8 mouse cellular contexts compared by ENCODE assay signal in the genomic region with DNA sequence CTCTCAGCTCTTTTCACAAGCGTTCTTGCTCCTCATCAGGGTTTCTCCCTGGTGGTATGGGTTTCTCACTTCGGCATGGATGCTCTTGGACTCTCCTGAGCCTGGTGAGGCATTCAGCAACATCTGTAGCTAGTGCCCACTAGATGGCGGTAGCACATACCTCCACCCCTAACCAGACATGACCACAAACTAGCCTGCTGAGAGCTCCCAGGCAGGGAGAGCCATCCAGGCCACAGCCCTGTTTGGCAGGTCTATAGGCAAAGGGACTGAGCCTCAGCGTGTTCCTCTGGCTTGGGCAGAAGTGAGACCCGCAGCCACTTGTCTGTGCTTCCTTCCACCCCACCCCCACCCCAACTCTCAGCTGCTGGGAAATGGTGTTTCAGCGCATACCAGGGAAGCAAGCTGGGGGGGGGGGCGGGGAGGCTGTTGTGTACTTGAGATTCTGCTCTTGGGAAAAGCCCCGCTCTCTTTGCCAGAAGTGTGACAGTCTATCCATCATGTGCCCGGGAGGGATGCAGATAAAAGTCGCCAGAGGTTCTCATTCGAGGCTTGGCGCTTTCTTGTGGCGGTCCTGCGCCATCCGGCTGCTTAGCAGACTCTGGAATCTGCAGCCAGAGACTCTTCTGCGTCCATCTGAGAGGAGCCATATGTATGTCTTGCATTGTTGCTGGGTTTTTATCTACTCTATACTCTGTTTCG.
A peak's percentile ranks its signal among the peaks of the same experiment; 100 is the strongest.
DNase-seq lines count a peak whose midpoint lies in the region; ATAC-seq and TF ChIP-seq lines count a peak whose summit lies in the region.

No protein-coding gene starts in this region.

- TF ChIP-seq CTCF in bone marrow, adult 2 months (IDR thresholded peaks at IDR 0.05; ENCODE audit: control insufficient read depth, insufficient read depth, low read length): peak; percentile 80
- peak; percentile 92 for TF ChIP-seq CTCF in kidney, adult 2 months (conservative IDR thresholded peaks at IDR 0.05; ENCODE audit: insufficient read depth, insufficient read length, low read depth, low read length)

- no peaks in the 10 kb centered on the region for H3K4me1 ChIP-seq in bone marrow, adult 2 months (ENCODE audit: control insufficient read depth, insufficient read depth, low read length)
- peaks cover 8% of the 10 kb centered on the region for H3K4me1 ChIP-seq in embryonic facial prominence, embryonic 15.5 days
- H3K4me1 ChIP-seq in kidney, adult 2 months (ENCODE audit: control insufficient read depth, insufficient read depth, low read length): no peaks in the 10 kb centered on the region
- no peaks in the 10 kb centered on the region; the same call in 1 of the 2 replicates for H3K4me1 ChIP-seq in limb, embryonic 11.5 days (ENCODE audit: control insufficient read depth, insufficient read depth, low read length)
- H3K4me1 ChIP-seq in midbrain, embryonic 14.5 days (ENCODE audit: control insufficient read depth, insufficient read depth, low read length): no peaks in the 10 kb centered on the region

- peak; percentile 83 for DNase-seq in 416B (ENCODE audit: low read depth)
- peak; percentile 48 for DNase-seq in heart, adult 8-10 months (ENCODE audit: low spot score)
- DNase-seq in kidney, adult 2 months: peak; percentile 72
- DNase-seq in limb, embryonic 11.5 days (ENCODE audit: low spot score): peak; percentile 83
- peak; percentile 88 for DNase-seq in midbrain, embryonic 14.5 days
- DNase-seq in spleen, postnatal 4 days (ENCODE audit: low spot score in 2 of 2): peak; percentile 34 to 70

- ATAC-seq in embryonic facial prominence, embryonic 15.5 days (ENCODE audit: insufficient number of reproducible peaks, low FRiP score, low TSS enrichment, low read depth): peak; percentile 91
- ATAC-seq in limb, embryonic 11.5 days (ENCODE audit: insufficient number of reproducible peaks, low FRiP score, low TSS enrichment, low read depth): peak; percentile 87
- ATAC-seq in midbrain, embryonic 14.5 days (ENCODE audit: low FRiP score, low TSS enrichment): peak; percentile 72

- H3K4me2 ChIP-seq in embryonic facial prominence, embryonic 15.5 days (replicated peaks): no peak overlapping the region
- no peak overlapping the region for H3K4me2 ChIP-seq in limb, embryonic 11.5 days (ENCODE audit: low read depth, severe bottlenecking)
- no peak overlapping the region for H3K4me2 ChIP-seq in midbrain, embryonic 14.5 days (ENCODE audit: low read length)

- no peaks in the 10 kb centered on the region for H3K9me3 ChIP-seq in embryonic facial prominence, embryonic 15.5 days (replicated peaks)
- H3K9me3 ChIP-seq in limb, embryonic 11.5 days (ENCODE audit: control insufficient read depth, low read length): no peaks in the 10 kb centered on the region
- no peaks in the 10 kb centered on the region for H3K9me3 ChIP-seq in midbrain, embryonic 14.5 days (ENCODE audit: control insufficient read depth, low read length)

- TF ChIP-seq POLR2A in bone marrow, adult 2 months (IDR thresholded peaks at IDR 0.05; ENCODE audit: borderline replicate concordance, control insufficient read depth, low read depth, low read length): no peak
- TF ChIP-seq POLR2A in kidney, adult 2 months (IDR thresholded peaks at IDR 0.05; ENCODE audit: low read depth, low read length): no peak

- no peaks in the 10 kb centered on the region for H3K36me3 ChIP-seq in embryonic facial prominence, embryonic 15.5 days
- H3K36me3 ChIP-seq in kidney, adult 2 months (ENCODE audit: control insufficient read depth, insufficient read depth, low read length): no peaks in the 10 kb centered on the region
- no peaks in the 10 kb centered on the region for H3K36me3 ChIP-seq in limb, embryonic 11.5 days (ENCODE audit: control insufficient read depth, insufficient read depth, low read length)
- H3K36me3 ChIP-seq in midbrain, embryonic 14.5 days (ENCODE audit: control insufficient read depth, insufficient read depth, low read length): no peaks in the 10 kb centered on the region

- H3K4me3 ChIP-seq in bone marrow, adult 2 months (replicated peaks; ENCODE audit: control insufficient read depth, low read depth, low read length): no peak overlapping the region
- H3K4me3 ChIP-seq in embryonic facial prominence, embryonic 15.5 days (replicated peaks): no peak overlapping the region
- no peak overlapping the region for H3K4me3 ChIP-seq in kidney, adult 2 months (ENCODE audit: insufficient read depth, low read depth, low read length)
- no peak overlapping the region for H3K4me3 ChIP-seq in limb, embryonic 11.5 days (ENCODE audit: low read depth, low read length)
- H3K4me3 ChIP-seq in midbrain, embryonic 14.5 days (replicated peaks; ENCODE audit: low read depth, low read length): no peak overlapping the region

- WGBS in bone marrow, adult 2 months: 56% methylated on average over 17 of the region's 17 CpGs
- 36% methylated on average over 17 of the region's 17 CpGs for WGBS in embryonic facial prominence, embryonic 15.5 days
- WGBS in kidney, adult 2 months: 48% methylated on average over 17 of the region's 17 CpGs
- WGBS in limb, embryonic 11.5 days: 40% methylated on average over 17 of the region's 17 CpGs
- WGBS in midbrain, embryonic 14.5 days: 56% methylated on average over 17 of the region's 17 CpGs

- no peaks in the 10 kb centered on the region for H3K27me3 ChIP-seq in embryonic facial prominence, embryonic 15.5 days
- H3K27me3 ChIP-seq in kidney, adult 2 months (replicated peaks; ENCODE audit: control insufficient read depth, insufficient read depth, low read length): no peaks in the 10 kb centered on the region
- no peaks in the 10 kb centered on the region for H3K27me3 ChIP-seq in limb, embryonic 11.5 days (ENCODE audit: control insufficient read depth, insufficient read depth, low read length)
- no peaks in the 10 kb centered on the region for H3K27me3 ChIP-seq in midbrain, embryonic 14.5 days (ENCODE audit: control insufficient read depth, insufficient read depth, low read length)

- no peak overlapping the region for H3K9ac ChIP-seq in embryonic facial prominence, embryonic 15.5 days
- no peak overlapping the region for H3K9ac ChIP-seq in limb, embryonic 11.5 days (ENCODE audit: low read length)
- no peak overlapping the region for H3K9ac ChIP-seq in midbrain, embryonic 14.5 days (replicated peaks; ENCODE audit: low read length)

- H3K27ac ChIP-seq in bone marrow, adult 2 months (ENCODE audit: control insufficient read depth, insufficient read depth, low read depth, low read length, poor library complexity): no peak overlapping the region
- no peak overlapping the region for H3K27ac ChIP-seq in embryonic facial prominence, embryonic 15.5 days (replicated peaks)
- no peak overlapping the region for H3K27ac ChIP-seq in kidney, adult 2 months (ENCODE audit: insufficient read depth, low read depth, low read length)
- H3K27ac ChIP-seq in limb, embryonic 11.5 days (replicated peaks; ENCODE audit: low read depth, low read length): no peak overlapping the region
- no peak overlapping the region for H3K27ac ChIP-seq in midbrain, embryonic 14.5 days (replicated peaks; ENCODE audit: low read depth, low read length)
